Mouse (Mus musculus): ENCODE data around the gene Hk1. TPM values are rescaled to one million over a fixed set of nuclear protein-coding genes. Genes with fewer than 3 reads are reported as not detected.

Hk1 gene
- polyA plus RNA-seq (2011; ENCODE audit: insufficient read depth, insufficient read length, low read depth, missing spikeins): 59.5 and 61.3 TPM in 2 replicates

DNA sequence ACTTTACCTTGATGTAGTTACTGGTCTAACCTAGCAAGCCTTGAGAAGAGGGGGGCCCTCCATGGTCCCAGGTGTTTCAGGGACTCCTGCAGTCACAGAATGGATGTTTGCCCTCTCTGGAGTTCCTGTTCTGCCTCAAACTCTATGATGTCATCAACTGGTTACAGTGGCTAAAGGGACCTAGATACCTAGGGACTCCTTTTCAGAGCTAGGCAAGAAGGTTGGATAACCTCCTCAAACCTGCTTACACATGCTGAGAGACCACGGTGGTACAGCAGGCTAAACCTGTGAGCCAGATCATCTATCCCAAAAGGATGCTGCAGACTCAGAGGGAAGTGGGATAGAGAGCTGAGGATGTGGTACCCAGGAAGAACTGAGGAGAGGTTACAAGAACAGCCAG is at the start of gene Hk1:
Gene Hk1, minus strand, starts transcription at position 101 of the 400 bp plus-strand sequence.
- Histone ChIP-seq H3K9me3 (replicated peaks; ENCODE audit: control insufficient read depth, insufficient read depth, low read length, poor library complexity, severe bottlenecking) (no peaks in the 10 kb centered on the region), H3K9ac (ENCODE audit: low read depth, poor library complexity, severe bottlenecking) (no peak within 1 kb of the TSS), H3K4me1 (ENCODE audit: control insufficient read depth, insufficient read depth, low read length) (no peaks in the 10 kb centered on the region), H3K27ac (ENCODE audit: insufficient read depth, low read length) (no peak within 1 kb of the TSS), H3K36me3 (ENCODE audit: control insufficient read depth, insufficient read depth, low read length, poor library complexity, severe bottlenecking) (no peaks in the 10 kb centered on the region), H3K4me3 (ENCODE audit: low read depth, low read length) (no peak within 1 kb of the TSS), H3K27me3 (ENCODE audit: control insufficient read depth, insufficient read depth, low read length, poor library complexity, severe bottlenecking) (no peaks in the 10 kb centered on the region)
- no peak for TF ChIP-seq POLR2A (IDR thresholded peaks at IDR 0.05; ENCODE audit: insufficient read depth, low read length)
- no peak for TF ChIP-seq CTCF (IDR thresholded peaks at IDR 0.05; ENCODE audit: low read depth, low read length)
- no peak for TF ChIP-seq EP300 (IDR thresholded peaks at IDR 0.05; ENCODE audit: insufficient read depth, low read depth, low read length)

- Histone ChIP-seq H3K4me3 (ENCODE audit: low read depth, low read length) (no peak overlapping the region), H3K27me3 (ENCODE audit: control insufficient read depth, insufficient read depth, low read length, poor library complexity, severe bottlenecking) (no peaks in the 10 kb centered on the region), H3K9ac (ENCODE audit: low read depth, poor library complexity, severe bottlenecking) (no peak overlapping the region), H3K36me3 (ENCODE audit: control insufficient read depth, insufficient read depth, low read length, poor library complexity, severe bottlenecking) (peaks cover 17% of the 10 kb centered on the region), H3K4me1 (ENCODE audit: control insufficient read depth, insufficient read depth, low read length) (no peaks in the 10 kb centered on the region), H3K9me3 (replicated peaks; ENCODE audit: control insufficient read depth, insufficient read depth, low read length, poor library complexity, severe bottlenecking) (no peaks in the 10 kb centered on the region), H3K27ac (ENCODE audit: insufficient read depth, low read length) (no peak overlapping the region)
- no peak for TF ChIP-seq EP300 (IDR thresholded peaks at IDR 0.05; ENCODE audit: insufficient read depth, low read depth, low read length)
- TF ChIP-seq POLR2A (IDR thresholded peaks at IDR 0.05; ENCODE audit: insufficient read depth, low read length): no peak
- no peak for TF ChIP-seq CTCF (IDR thresholded peaks at IDR 0.05; ENCODE audit: low read depth, low read length)
These were observed 45.6 kb upstream of the Hk1 start for GRCm38 (mm10) chr10:62425081-62425871.

- H3K27ac ChIP-seq (ENCODE audit: insufficient read depth, low read length): no peak within 1 kb of the TSS
- H3K27me3 ChIP-seq (ENCODE audit: control insufficient read depth, insufficient read depth, low read length, poor library complexity, severe bottlenecking): no peaks in the 10 kb centered on the region
- TF ChIP-seq EP300 (IDR thresholded peaks at IDR 0.05; ENCODE audit: insufficient read depth, low read depth, low read length) (no peak), POLR2A (IDR thresholded peaks at IDR 0.05; ENCODE audit: insufficient read depth, low read length) (no peak), CTCF (IDR thresholded peaks at IDR 0.05; ENCODE audit: low read depth, low read length) (no peak)
These were observed 42.5 kb upstream of the Hk1 start, which contains the start of gene Hkdc1 for GRCm38 (mm10) chr10:62422255-62422654. Gene Hkdc1 (minus strand): TSS chr10:62422491.

GRCm38 (mm10) chr10:62421127-62421526 is 41.4 kb upstream of the Hk1 start:
- Histone ChIP-seq H3K27me3 (ENCODE audit: control insufficient read depth, insufficient read depth, low read length, poor library complexity, severe bottlenecking) (no peaks in the 10 kb centered on the region), H3K4me3 (ENCODE audit: low read depth, low read length) (no peak overlapping the region), H3K4me1 (ENCODE audit: control insufficient read depth, insufficient read depth, low read length) (no peaks in the 10 kb centered on the region), H3K9ac (ENCODE audit: low read depth, poor library complexity, severe bottlenecking) (no peak overlapping the region), H3K27ac (ENCODE audit: insufficient read depth, low read length) (no peak overlapping the region), H3K36me3 (ENCODE audit: control insufficient read depth, insufficient read depth, low read length, poor library complexity, severe bottlenecking) (no peaks in the 10 kb centered on the region), H3K9me3 (replicated peaks; ENCODE audit: control insufficient read depth, insufficient read depth, low read length, poor library complexity, severe bottlenecking) (no peaks in the 10 kb centered on the region)
- TF ChIP-seq CTCF (IDR thresholded peaks at IDR 0.05; ENCODE audit: low read depth, low read length) (no peak), EP300 (IDR thresholded peaks at IDR 0.05; ENCODE audit: insufficient read depth, low read depth, low read length) (no peak), POLR2A (IDR thresholded peaks at IDR 0.05; ENCODE audit: insufficient read depth, low read length) (no peak)

More at GRCm38 (mm10) chr10:62422255-62422654, 42.5 kb upstream of the Hk1 start, which contains the start of gene Hkdc1:
- H3K9me3 ChIP-seq (replicated peaks; ENCODE audit: control insufficient read depth, insufficient read depth, low read length, poor library complexity, severe bottlenecking): no peaks in the 10 kb centered on the region
- H3K4me1 ChIP-seq (ENCODE audit: control insufficient read depth, insufficient read depth, low read length): no peaks in the 10 kb centered on the region
- H3K9ac ChIP-seq (ENCODE audit: low read depth, poor library complexity, severe bottlenecking): no peak within 1 kb of the TSS
- no peaks in the 10 kb centered on the region for H3K36me3 ChIP-seq (ENCODE audit: control insufficient read depth, insufficient read depth, low read length, poor library complexity, severe bottlenecking)
- 0 out of 2 replicates have a peak within 1 kb of the TSS, but pooled peaks have one; percentile 4 for H3K4me3 ChIP-seq (ENCODE audit: low read depth, low read length)

DNA sequence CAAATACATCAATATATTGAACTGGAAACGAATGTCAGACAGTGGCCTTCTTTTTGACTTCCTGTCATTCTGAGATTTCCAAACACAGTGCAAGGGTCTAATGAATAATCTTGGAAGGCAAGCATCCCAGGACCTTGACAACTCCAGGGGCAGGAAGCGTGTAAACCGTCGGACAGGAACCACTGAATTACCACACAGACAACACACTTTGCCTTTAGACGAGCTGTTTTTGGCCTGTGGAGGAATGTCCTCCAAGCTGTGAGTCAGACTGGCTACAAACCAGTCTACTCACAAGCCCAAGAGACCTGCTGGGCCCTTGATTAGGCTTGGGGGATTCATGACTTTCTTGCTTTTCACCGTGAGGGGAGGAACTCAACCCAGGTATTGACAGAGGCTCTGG is 40.7 kb upstream of the Hk1 start:
- H3K27ac ChIP-seq (ENCODE audit: insufficient read depth, low read length): no peak overlapping the region
- H3K4me3 ChIP-seq (ENCODE audit: low read depth, low read length): no peak overlapping the region
- no peaks in the 10 kb centered on the region for H3K36me3 ChIP-seq (ENCODE audit: control insufficient read depth, insufficient read depth, low read length, poor library complexity, severe bottlenecking)
- H3K4me1 ChIP-seq (ENCODE audit: control insufficient read depth, insufficient read depth, low read length): no peaks in the 10 kb centered on the region
- no peak overlapping the region for H3K9ac ChIP-seq (ENCODE audit: low read depth, poor library complexity, severe bottlenecking)
- no peak for TF ChIP-seq CTCF (IDR thresholded peaks at IDR 0.05; ENCODE audit: low read depth, low read length)
- TF ChIP-seq EP300 (IDR thresholded peaks at IDR 0.05; ENCODE audit: insufficient read depth, low read depth, low read length): no peak
- H3K9me3 ChIP-seq (replicated peaks; ENCODE audit: control insufficient read depth, insufficient read depth, low read length, poor library complexity, severe bottlenecking): no peaks in the 10 kb centered on the region
- no peaks in the 10 kb centered on the region for H3K27me3 ChIP-seq (ENCODE audit: control insufficient read depth, insufficient read depth, low read length, poor library complexity, severe bottlenecking)

GRCm38 (mm10) chr10:62419422-62419821 is 39.7 kb upstream of the Hk1 start:
- H3K4me3 ChIP-seq (ENCODE audit: low read depth, low read length): no peak overlapping the region
- no peaks in the 10 kb centered on the region for H3K9me3 ChIP-seq (replicated peaks; ENCODE audit: control insufficient read depth, insufficient read depth, low read length, poor library complexity, severe bottlenecking)
- H3K27ac ChIP-seq (ENCODE audit: insufficient read depth, low read length): no peak overlapping the region
- H3K9ac ChIP-seq (ENCODE audit: low read depth, poor library complexity, severe bottlenecking): no peak overlapping the region
- no peaks in the 10 kb centered on the region for H3K36me3 ChIP-seq (ENCODE audit: control insufficient read depth, insufficient read depth, low read length, poor library complexity, severe bottlenecking)
- no peak for TF ChIP-seq CTCF (IDR thresholded peaks at IDR 0.05; ENCODE audit: low read depth, low read length)
- no peak for TF ChIP-seq EP300 (IDR thresholded peaks at IDR 0.05; ENCODE audit: insufficient read depth, low read depth, low read length)
- no peak for TF ChIP-seq POLR2A (IDR thresholded peaks at IDR 0.05; ENCODE audit: insufficient read depth, low read length)
- no peaks in the 10 kb centered on the region for H3K4me1 ChIP-seq (ENCODE audit: control insufficient read depth, insufficient read depth, low read length)
- H3K27me3 ChIP-seq (ENCODE audit: control insufficient read depth, insufficient read depth, low read length, poor library complexity, severe bottlenecking): no peaks in the 10 kb centered on the region

All from ES-Bruce4 (cell line).